Mouse (Mus musculus) lung, embryonic 16.5 days (tissue): ENCODE data around the gene Hist1h2ae. TPM values are rescaled to one million over a fixed set of nuclear protein-coding genes. Genes with fewer than 3 reads are reported as not detected.
"Not testable (repeated sequence)": the region's sequence is repeated elsewhere in the genome, so short reads cannot be mapped to it uniquely, and the experiment has no call there.

Experiments
- ATAC-seq: fragments of 200-750 bp; cut with Nextera tagmentation; 2 replicates; pipeline ENCODE4 v1.8.0; 2017; ENCODE audit warnings: low read depth, mild to moderate bottlenecking, moderate library complexity
- H3K27ac ChIP-seq: fragments of 300-500 bp; sonication (generic); 2 replicates; pipeline ENCODE4 v1.5.1; 2014; ENCODE audit warnings: mild to moderate bottlenecking, control low read depth, low read length
- H3K27me3 ChIP-seq: fragments of 300-500 bp; sonication (generic); 2 replicates; pipeline ENCODE4 v1.6.1; 2014; ENCODE audit warnings: low read depth, low read length, mixed read lengths; ENCODE audit not compliant: control insufficient read depth, insufficient read depth
- H3K36me3 ChIP-seq: fragments of 300-500 bp; sonication (generic); 2 replicates; pipeline ENCODE4 v1.6.1; 2014; ENCODE audit warnings: low read length; ENCODE audit not compliant: control insufficient read depth, insufficient read depth
- H3K4me1 ChIP-seq: fragments of 300-500 bp; sonication (generic); replicated peaks from 2 replicates; pipeline ENCODE4 v1.6.1; 2014; ENCODE audit warnings: low read length, mixed read lengths; ENCODE audit not compliant: control insufficient read depth, insufficient read depth
- H3K4me2 ChIP-seq: fragments of 300-500 bp; sonication (generic); 2 replicates; pipeline ENCODE4 v1.6.1; 2014; ENCODE audit warnings: low read depth, low read length, control low read depth
- H3K4me3 ChIP-seq: fragments of 300-500 bp; sonication (generic); 2 replicates; pipeline ENCODE4 v1.5.1; 2014; ENCODE audit warnings: mild to moderate bottlenecking, low read length, control low read depth
- H3K9ac ChIP-seq: fragments of 300-500 bp; sonication (generic); 2 replicates; pipeline ENCODE4 v1.6.1; 2014; ENCODE audit warnings: low read length, control low read depth
- H3K9me3 ChIP-seq: fragments of 300-500 bp; sonication (generic); 2 replicates; pipeline ENCODE4 v1.6.1; 2016; ENCODE audit warnings: low read length; ENCODE audit not compliant: control insufficient read depth
- WGBS: fragments of 180-500 bp; shearing (Covaris S2); extraction: QIAGEN DNeasy Blood & Tissue Kit; methylation state at CpG from one replicate; pipeline ENCODE4 v1.1.7; 2014; 5-methylcytosine and 5-hydroxymethylcytosine counted together
- polyA plus RNA-seq: library from polyadenylated mRNA; unstranded; fragments of >200 nt; fragmentation: Nextera tagmentation; extraction: Ambion mirVana; gene quantifications from 2 replicates; pipeline ENCODE4 v1.2.1, GENCODE M21; 2015

The Hist1h2ae gene
- polyA plus RNA-seq, 1 experiment from 2014 or later: 83.6 TPM

DNA sequence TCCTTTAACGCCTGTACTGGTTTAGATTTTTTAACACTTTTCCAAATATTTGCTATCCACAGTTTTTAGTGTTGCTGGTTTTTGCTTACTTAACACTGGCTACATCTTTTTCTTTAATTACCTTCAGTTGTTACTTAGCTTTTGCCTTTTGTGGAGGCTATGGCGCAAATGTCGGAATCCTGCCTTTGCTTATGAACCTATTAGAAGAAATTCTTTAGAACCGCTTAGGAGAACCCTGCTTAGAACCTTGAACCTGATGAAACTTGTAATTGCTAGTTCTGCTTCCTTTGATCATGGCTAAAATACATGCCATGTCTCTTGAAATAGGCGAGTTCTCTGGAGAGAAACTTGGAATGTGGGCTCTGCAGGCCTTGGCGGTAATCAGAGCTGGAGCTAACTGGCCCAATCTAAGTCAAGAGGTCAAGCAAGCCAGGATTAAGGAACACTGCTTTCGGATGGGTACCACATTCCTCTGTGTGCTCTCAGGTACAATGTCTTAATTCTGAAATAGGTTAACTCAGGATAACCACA is 5.4 kb upstream of the Hist1h2ae start:
- Histone ChIP-seq H3K27ac (peak overlapping the region; percentile 80), H3K4me1 (peaks cover 10% of the 10 kb centered on the region), H3K36me3 (no peaks in the 10 kb centered on the region), H3K4me3 (peak overlapping the region; percentile 58), H3K4me2 (peak overlapping the region; percentile 72), H3K9me3 (no peaks in the 10 kb centered on the region), H3K27me3 (no peaks in the 10 kb centered on the region), H3K9ac (peak overlapping the region; percentile 75)
- 3% methylated on average over 7 of the region's 7 CpGs for WGBS
- ATAC-seq: no peak

DNA sequence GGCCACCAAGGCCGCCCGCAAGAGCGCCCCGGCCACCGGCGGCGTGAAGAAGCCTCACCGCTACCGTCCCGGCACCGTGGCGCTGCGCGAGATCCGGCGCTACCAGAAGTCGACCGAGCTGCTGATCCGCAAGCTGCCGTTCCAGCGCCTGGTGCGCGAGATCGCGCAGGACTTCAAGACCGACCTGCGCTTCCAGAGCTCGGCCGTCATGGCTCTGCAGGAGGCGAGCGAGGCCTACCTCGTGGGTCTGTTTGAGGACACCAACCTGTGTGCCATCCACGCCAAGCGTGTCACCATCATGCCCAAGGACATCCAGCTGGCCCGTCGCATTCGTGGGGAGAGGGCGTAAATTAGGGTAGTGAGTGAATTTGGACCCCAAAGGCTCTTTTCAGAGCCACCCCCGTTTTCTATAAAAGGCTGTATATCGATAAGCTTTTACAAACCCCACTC is 4.9 kb upstream of the Hist1h2ae start:
- ATAC-seq, H3K9me3 ChIP-seq, H3K4me1 ChIP-seq, H3K27me3 ChIP-seq, H3K36me3 ChIP-seq: not testable (repeated sequence)
- WGBS: 1% methylated on average over 8 of the region's 40 CpGs
- Histone ChIP-seq H3K9ac (peak overlapping the region; percentile 75), H3K4me2 (peak overlapping the region; percentile 72), H3K4me3 (peak overlapping the region; percentile 58), H3K27ac (peak overlapping the region; percentile 80)

DNA sequence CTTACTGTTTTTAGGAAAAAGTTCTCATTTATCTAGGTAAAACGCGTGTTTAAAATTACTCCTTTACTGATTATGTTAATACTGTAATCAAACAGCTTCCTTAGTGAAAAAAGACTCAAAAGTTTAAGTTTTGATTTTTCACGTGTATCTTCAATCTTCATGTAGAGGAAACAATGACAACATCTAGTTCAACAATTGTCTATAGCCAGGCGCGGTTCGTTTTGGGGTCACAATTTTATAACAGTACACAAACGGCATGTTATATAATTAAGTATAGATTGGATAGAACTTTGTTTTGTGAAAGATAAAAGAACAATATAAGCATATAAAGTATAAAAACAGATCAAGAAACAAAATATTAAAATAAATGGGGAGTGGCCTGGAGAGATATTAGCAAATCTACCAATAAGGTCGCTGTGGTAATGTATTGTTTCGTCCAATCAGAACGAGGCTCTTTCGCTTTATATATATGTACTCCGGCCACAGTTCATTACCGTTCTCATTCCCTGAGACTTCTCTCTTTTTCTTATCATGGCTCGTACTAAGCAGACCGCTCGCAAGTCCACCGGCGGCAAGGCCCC is 4.3 kb upstream of the Hist1h2ae start, which contains the start of gene Hist1h3d:
Gene Hist1h3d, plus strand, starts transcription at position 493 of the 581 bp plus-strand sequence.
- no peaks in the 10 kb centered on the region for H3K9me3 ChIP-seq
- H3K4me3 ChIP-seq: peak within 1 kb of the TSS; percentile 58
- H3K4me1 ChIP-seq: peaks cover 6% of the 10 kb centered on the region; the same call in 1 of the 2 replicates
- peak within 1 kb of the TSS; percentile 72 for H3K4me2 ChIP-seq
- no peaks in the 10 kb centered on the region for H3K27me3 ChIP-seq
- peak within 1 kb of the TSS; percentile 75 for H3K9ac ChIP-seq
- peak within 1 kb of the TSS; percentile 91 for H3K27ac ChIP-seq
- H3K36me3 ChIP-seq: no peaks in the 10 kb centered on the region
- under 1% methylated on average over 18 of the region's 18 CpGs for WGBS
- ATAC-seq: peak; percentile 55

DNA sequence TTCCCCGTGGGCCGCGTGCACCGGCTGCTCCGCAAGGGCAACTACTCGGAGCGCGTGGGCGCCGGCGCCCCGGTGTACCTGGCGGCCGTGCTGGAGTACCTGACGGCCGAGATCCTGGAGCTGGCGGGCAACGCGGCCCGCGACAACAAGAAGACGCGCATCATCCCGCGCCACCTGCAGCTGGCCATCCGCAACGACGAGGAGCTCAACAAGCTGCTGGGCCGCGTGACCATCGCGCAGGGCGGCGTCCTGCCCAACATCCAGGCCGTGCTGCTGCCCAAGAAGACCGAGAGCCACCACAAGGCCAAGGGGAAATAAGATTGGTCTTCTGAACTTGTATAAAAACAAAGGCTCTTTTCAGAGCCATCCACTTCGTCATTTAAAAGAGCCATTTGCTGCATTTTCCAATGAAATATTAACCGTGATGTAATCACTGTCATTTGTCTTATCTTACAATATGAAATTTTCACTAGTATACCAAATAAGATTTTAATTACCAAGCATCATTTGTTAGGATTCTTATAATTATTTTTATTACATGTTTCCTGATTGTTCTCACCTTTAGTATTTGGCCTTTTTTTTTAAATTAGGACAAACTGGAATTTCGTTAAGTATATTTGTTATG is 3.6 kb upstream of the Hist1h2ae start:
- Histone ChIP-seq H3K4me3 (peak overlapping the region; percentile 37), H3K4me2 (peak overlapping the region; percentile 55), H3K9ac (peak overlapping the region; percentile 53; the same call in 1 of the 2 replicates), H3K27ac (peak overlapping the region; percentile 91)
- H3K9me3 ChIP-seq, H3K27me3 ChIP-seq, H3K36me3 ChIP-seq, H3K4me1 ChIP-seq: not testable (repeated sequence)
- peak; percentile 0; the same call in 1 of the 2 replicates for ATAC-seq
- 2% methylated on average over 4 of the region's 39 CpGs for WGBS

DNA sequence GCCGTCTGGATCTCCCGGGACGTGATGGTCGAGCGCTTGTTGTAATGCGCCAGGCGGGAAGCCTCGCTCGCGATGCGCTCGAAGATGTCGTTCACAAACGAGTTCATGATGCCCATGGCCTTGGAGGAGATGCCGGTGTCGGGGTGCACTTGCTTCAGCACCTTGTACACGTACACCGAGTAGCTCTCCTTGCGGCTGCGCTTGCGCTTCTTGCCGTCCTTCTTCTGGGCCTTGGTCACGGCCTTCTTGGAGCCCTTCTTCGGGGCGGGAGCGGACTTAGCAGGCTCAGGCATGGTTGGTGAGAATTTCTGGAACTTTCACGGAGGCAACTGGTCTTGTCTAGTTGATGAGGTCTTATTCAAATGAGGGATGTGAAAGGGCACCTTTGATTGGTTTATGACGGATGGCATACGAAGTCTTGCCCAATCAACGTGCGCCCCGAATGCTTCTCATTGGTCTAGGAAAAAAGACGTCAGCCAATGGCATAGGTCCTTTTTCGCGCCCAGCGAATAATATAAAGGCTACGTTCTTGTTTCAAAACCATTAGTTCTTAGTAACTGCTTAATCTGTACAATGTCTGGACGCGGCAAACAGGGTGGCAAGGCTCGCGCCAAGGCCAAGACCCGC is 3.0 kb upstream of the Hist1h2ae start, which contains the start of the genes Hist1h2bf and Hist1h2ad:
Gene Hist1h2bf, minus strand, starts transcription at position 299 of the 627 bp plus-strand sequence.
Gene Hist1h2ad, plus strand, starts transcription at position 484 of the 627 bp plus-strand sequence.
- H3K36me3 ChIP-seq, H3K4me1 ChIP-seq, H3K27me3 ChIP-seq, H3K9me3 ChIP-seq: not testable (repeated sequence)
- peak within 1 kb of the TSS; percentile 52 for H3K4me3 ChIP-seq
- ATAC-seq: peak; percentile 89
- peak within 1 kb of the TSS; percentile 70 for H3K9ac ChIP-seq
- peak within 1 kb of the TSS; percentile 85 for H3K4me2 ChIP-seq
- H3K27ac ChIP-seq: peak within 1 kb of the TSS; percentile 91
- 0% methylated on average over 27 of the region's 42 CpGs for WGBS

DNA sequence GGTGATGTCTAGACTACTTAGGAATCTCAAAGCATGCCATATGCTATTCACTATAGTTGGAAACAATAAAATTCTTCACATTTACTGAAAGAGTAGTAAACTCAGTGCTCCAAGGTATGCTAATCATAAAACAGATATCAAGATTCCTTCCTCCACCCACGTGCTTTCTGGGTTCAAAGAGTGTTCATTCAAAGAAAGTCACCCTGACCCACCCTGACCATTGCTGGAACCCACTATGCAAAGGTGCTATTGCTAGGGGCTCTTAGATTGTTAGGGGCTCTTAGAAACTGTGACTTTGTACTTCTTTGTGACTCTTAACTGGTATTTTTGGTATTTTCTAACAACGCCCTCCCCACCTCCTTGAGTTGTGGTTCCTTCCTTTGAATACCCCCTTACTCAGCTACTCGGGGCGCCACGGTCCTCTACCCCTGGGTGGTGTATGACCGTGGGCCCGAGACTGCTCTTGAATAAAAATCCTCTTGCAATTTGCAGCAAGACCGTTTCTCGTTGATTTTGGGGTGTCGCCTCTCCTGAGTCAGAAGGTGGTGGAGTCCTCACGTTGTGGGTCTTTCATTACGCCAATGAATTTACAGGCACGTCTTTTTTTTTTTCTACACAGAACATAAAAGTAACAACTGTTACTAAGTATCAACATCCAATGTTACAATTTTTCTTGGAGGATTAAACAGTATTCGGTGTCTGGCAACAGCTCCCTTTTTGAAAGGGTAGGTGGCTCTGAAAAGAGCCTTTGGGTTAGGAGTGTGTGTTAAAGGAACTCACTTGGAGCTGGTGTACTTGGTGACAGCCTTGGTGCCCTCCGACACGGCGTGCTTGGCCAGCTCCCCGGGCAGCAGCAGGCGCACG is 2.2 kb upstream of the Hist1h2ae start:
- not testable (repeated sequence) for ATAC-seq, H3K9me3 ChIP-seq, H3K27me3 ChIP-seq, H3K36me3 ChIP-seq, H3K4me1 ChIP-seq
- Histone ChIP-seq H3K4me2 (peak overlapping the region; percentile 85), H3K4me3 (peak overlapping the region; percentile 52), H3K9ac (peak overlapping the region; percentile 70), H3K27ac (peak overlapping the region; percentile 91)
- 3% methylated on average over 17 of the region's 20 CpGs for WGBS

DNA sequence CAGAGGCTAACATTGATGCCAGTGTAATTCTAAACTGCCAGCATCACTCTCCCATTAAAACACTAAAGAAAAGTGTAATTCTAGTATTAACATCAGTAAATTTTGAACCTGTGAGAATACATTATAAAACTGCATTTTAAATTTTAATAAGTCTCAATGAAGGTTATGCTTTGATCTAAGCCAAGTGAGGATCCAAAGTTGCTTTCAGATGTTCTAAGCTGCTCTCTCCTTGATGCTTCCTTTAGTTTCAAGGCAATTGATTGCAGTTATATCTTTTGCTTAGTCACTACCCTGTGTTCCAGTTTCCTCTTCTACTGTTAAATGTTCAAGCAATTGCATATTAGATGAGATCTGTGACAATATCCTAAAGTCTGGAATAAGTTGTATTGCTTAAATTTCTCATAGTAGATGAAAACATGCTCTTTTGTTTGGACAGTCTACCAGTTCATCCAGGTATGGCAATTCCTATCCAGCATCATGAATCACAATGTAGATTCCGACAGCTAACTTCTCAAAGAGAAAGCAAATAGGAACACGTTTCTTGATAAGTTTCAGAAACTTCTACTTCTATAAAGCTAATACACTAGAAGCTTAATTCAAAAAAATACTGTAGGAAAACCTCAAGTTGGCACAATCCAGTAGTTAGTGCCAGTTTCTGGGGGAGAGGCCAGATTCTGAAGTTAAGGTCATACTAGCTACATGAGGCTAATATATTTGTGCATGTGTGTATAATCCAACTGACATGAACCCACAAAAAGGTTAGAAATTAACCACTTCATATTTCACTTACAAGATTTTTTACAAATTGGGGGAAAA is 1.4 kb upstream of the Hist1h2ae start:
- peak overlapping the region; percentile 70 for H3K9ac ChIP-seq
- 15% methylated on average over 2 of the region's 2 CpGs for WGBS
- H3K4me3 ChIP-seq: peak overlapping the region; percentile 52
- peak overlapping the region; percentile 85 for H3K4me2 ChIP-seq
- peak overlapping the region; percentile 98 for H3K27ac ChIP-seq
- ATAC-seq: no peak
- peaks cover 8% of the 10 kb centered on the region; the same call in 1 of the 2 replicates for H3K4me1 ChIP-seq
- no peaks in the 10 kb centered on the region for H3K36me3 ChIP-seq
- no peaks in the 10 kb centered on the region for H3K27me3 ChIP-seq
- no peaks in the 10 kb centered on the region for H3K9me3 ChIP-seq

DNA sequence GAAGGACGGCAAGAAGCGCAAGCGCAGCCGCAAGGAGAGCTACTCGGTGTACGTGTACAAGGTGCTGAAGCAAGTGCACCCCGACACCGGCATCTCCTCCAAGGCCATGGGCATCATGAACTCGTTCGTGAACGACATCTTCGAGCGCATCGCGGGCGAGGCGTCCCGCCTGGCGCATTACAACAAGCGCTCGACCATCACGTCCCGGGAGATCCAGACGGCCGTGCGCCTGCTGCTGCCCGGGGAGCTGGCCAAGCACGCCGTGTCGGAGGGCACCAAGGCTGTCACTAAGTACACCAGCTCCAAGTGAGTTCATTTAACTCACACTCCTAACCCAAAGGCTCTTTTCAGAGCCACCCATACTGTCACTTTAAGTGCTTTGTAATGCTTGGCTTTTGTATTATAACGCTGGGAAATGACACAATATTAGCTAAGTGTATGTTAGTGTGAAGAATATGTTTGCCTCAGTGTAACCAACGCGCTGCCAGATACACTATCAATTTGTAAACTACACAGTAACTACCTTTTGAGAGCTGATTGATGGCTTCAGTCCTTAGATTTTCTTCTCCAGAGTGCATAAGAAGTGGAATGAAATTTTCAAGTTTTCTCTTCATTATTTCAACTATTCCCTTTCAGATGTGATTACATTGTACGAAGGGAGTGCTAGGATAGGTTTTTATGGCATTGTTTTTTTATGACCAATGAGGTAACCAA is 641 bp upstream of the Hist1h2ae start:
- not testable (repeated sequence) for ATAC-seq

More for the DNA sequence above, 641 bp upstream of the Hist1h2ae start:
- H3K27ac ChIP-seq: peak overlapping the region; percentile 98
- not testable (repeated sequence) for H3K36me3 ChIP-seq, H3K9me3 ChIP-seq, H3K27me3 ChIP-seq, H3K4me1 ChIP-seq
- H3K4me3 ChIP-seq: peak overlapping the region; percentile 52
- peak overlapping the region; percentile 70 for H3K9ac ChIP-seq
- H3K4me2 ChIP-seq: peak overlapping the region; percentile 85
- 0% methylated on average over 11 of the region's 34 CpGs for WGBS
